10 mouse cellular contexts compared by ENCODE assay signal in genomic region chr8:24351760-24352159, GRCm38 (mm10).
DNase-seq lines count a peak whose midpoint lies in the region; ATAC-seq and TF ChIP-seq lines count a peak whose summit lies in the region.
"Had no signal": no experiment of that assay in that cellular context is flagged by ENCODE, and none has a peak within 500 bp of the region (broad histone marks: within the 10 kb centered on the region; RNA-seq: fewer than 3 reads in every experiment).

No protein-coding gene starts in this region.

- H3K27ac ChIP-seq in lung, embryonic 14.5 days (ENCODE audit: low read depth) = no peak overlapping the region
- peak overlapping the region; percentile 56; the same call in 1 of the 2 replicates for H3K27ac ChIP-seq in kidney, embryonic 15.5 days
- H3K27ac ChIP-seq in stomach, embryonic 14.5 days (ENCODE audit: low read length) = no peak overlapping the region
- H3K27ac ChIP-seq: limb, embryonic 12.5 days had no signal

- no peak for TF ChIP-seq CTCF in lung, embryonic 14.5 days (IDR thresholded peaks at IDR 0.05; ENCODE audit: low read depth)

- H3K9ac ChIP-seq in lung, embryonic 14.5 days = peak overlapping the region; percentile 9; the same call in 1 of the 2 replicates
- no peak overlapping the region for H3K9ac ChIP-seq in kidney, embryonic 15.5 days
- H3K9ac ChIP-seq in stomach, embryonic 14.5 days (replicated peaks; ENCODE audit: low read depth, low read length) = no peak overlapping the region
- H3K9ac ChIP-seq: limb, embryonic 12.5 days had no signal

- WGBS in lung, embryonic 14.5 days = 4% methylated on average over 6 of the region's 6 CpGs
- 4% methylated on average over 6 of the region's 6 CpGs for WGBS in kidney, embryonic 15.5 days
- 2% methylated on average over 6 of the region's 6 CpGs for WGBS in stomach, embryonic 14.5 days

- DNase-seq in adrenal gland, postnatal 10 days = peak; percentile 12
- DNase-seq in adrenal gland, adult 18-20 months (ENCODE audit: low spot score in 2 of 2) = no peak
- DNase-seq in lung, embryonic 14.5 days = no peak
- no peak for DNase-seq in lung, postnatal 25 days (ENCODE audit: low spot score)
- DNase-seq in embryo, embryonic 10 days (ENCODE audit: low spot score) = no peak
- no peak for DNase-seq in spleen, postnatal 4 days (ENCODE audit: low spot score in 2 of 2)
- DNase-seq: right cerebral cortex, postnatal 4 days had no signal

- H3K4me2 ChIP-seq in lung, embryonic 14.5 days = peak overlapping the region; percentile 49
- H3K4me2 ChIP-seq in kidney, embryonic 15.5 days = peak overlapping the region; percentile 44
- H3K4me2 ChIP-seq in stomach, embryonic 14.5 days (replicated peaks; ENCODE audit: low read depth, low read length) = peak overlapping the region; percentile 33
- H3K4me2 ChIP-seq: limb, embryonic 12.5 days had no signal

- H3K4me1 ChIP-seq in lung, embryonic 14.5 days (ENCODE audit: insufficient read depth) = peaks cover 5% of the 10 kb centered on the region; the same call in 1 of the 2 replicates
- H3K4me1 ChIP-seq in kidney, embryonic 15.5 days = peaks cover 19% of the 10 kb centered on the region
- no peaks in the 10 kb centered on the region for H3K4me1 ChIP-seq in stomach, embryonic 14.5 days (ENCODE audit: control insufficient read depth, insufficient read depth, low read length)

- no peak for ATAC-seq in lung, embryonic 14.5 days (ENCODE audit: insufficient read depth)
- ATAC-seq in kidney, embryonic 15.5 days (replicated peaks; ENCODE audit: low FRiP score) = 0 out of 2 replicates have a peak, but pooled peaks have one; percentile 27
- no peak for ATAC-seq in stomach, embryonic 14.5 days (ENCODE audit: insufficient number of reproducible peaks, insufficient read depth, low FRiP score, low read depth)

- no peaks in the 10 kb centered on the region for H3K27me3 ChIP-seq in lung, embryonic 14.5 days (ENCODE audit: insufficient read depth, low read length)
- H3K27me3 ChIP-seq in kidney, embryonic 15.5 days = no peaks in the 10 kb centered on the region
- no peaks in the 10 kb centered on the region for H3K27me3 ChIP-seq in stomach, embryonic 14.5 days (ENCODE audit: control insufficient read depth, insufficient read depth, low read length)
- H3K27me3 ChIP-seq: limb, embryonic 12.5 days had no signal

- H3K4me3 ChIP-seq in lung, embryonic 14.5 days (ENCODE audit: low read depth, low read length) = peak overlapping the region; percentile 6; the same call in 1 of the 2 replicates
- peak overlapping the region; percentile 10; the same call in 1 of the 2 replicates for H3K4me3 ChIP-seq in kidney, embryonic 15.5 days (replicated peaks)
- peak overlapping the region; percentile 5; the same call in 1 of the 2 replicates for H3K4me3 ChIP-seq in stomach, embryonic 14.5 days (ENCODE audit: low read depth, low read length)
- H3K4me3 ChIP-seq: limb, embryonic 12.5 days had no signal

- no peaks in the 10 kb centered on the region for H3K36me3 ChIP-seq in lung, embryonic 14.5 days (ENCODE audit: insufficient read depth)
- H3K36me3 ChIP-seq in kidney, embryonic 15.5 days = no peaks in the 10 kb centered on the region
- no peaks in the 10 kb centered on the region for H3K36me3 ChIP-seq in stomach, embryonic 14.5 days (ENCODE audit: control insufficient read depth, insufficient read depth, low read length)
- H3K36me3 ChIP-seq: limb, embryonic 12.5 days had no signal

- no peaks in the 10 kb centered on the region for H3K9me3 ChIP-seq in lung, embryonic 14.5 days (ENCODE audit: low read depth, low read length)
- H3K9me3 ChIP-seq in kidney, embryonic 15.5 days (replicated peaks) = no peaks in the 10 kb centered on the region
- H3K9me3 ChIP-seq in stomach, embryonic 14.5 days (ENCODE audit: control insufficient read depth, low read depth, low read length) = no peaks in the 10 kb centered on the region
- H3K9me3 ChIP-seq: limb, embryonic 12.5 days had no signal
